Mouse (Mus musculus) midbrain, embryonic 16.5 days (tissue): ENCODE data around the gene Idh3a. TPM values are rescaled to one million over a fixed set of nuclear protein-coding genes. Genes with fewer than 3 reads are reported as not detected.
A peak's percentile ranks its signal among the peaks of the same experiment; 100 is the strongest.

Experiments
- ATAC-seq: fragments of 200-750 bp; cut with Nextera tagmentation; 2 replicates; pipeline ENCODE4 v1.8.0; 2017; ENCODE audit warnings: moderate TSS enrichment
- H3K27ac ChIP-seq: fragments of 300-500 bp; sonication (generic); 2 replicates; pipeline ENCODE4 v1.5.1; 2014; ENCODE audit warnings: mild to moderate bottlenecking, low read length, mixed read lengths
- H3K27me3 ChIP-seq: fragments of 300-500 bp; sonication (generic); 2 replicates; pipeline ENCODE4 v1.6.1; 2014; ENCODE audit warnings: low read depth, low read length, mixed read lengths; ENCODE audit not compliant: control insufficient read depth, insufficient read depth
- H3K36me3 ChIP-seq: fragments of 300-500 bp; sonication (generic); 2 replicates; pipeline ENCODE4 v1.6.1; 2014; ENCODE audit warnings: mild to moderate bottlenecking, low read length, moderate library complexity, mixed read lengths; ENCODE audit not compliant: control insufficient read depth, insufficient read depth
- H3K4me1 ChIP-seq: fragments of 300-500 bp; sonication (generic); 2 replicates; pipeline ENCODE4 v1.6.1; 2014; ENCODE audit warnings: mild to moderate bottlenecking, low read length, mixed read lengths; ENCODE audit not compliant: control insufficient read depth, insufficient read depth
- H3K4me2 ChIP-seq: fragments of 300-500 bp; sonication (generic); 2 replicates; pipeline ENCODE4 v1.6.1; 2014; ENCODE audit warnings: mild to moderate bottlenecking, low read length, mixed read lengths
- H3K4me3 ChIP-seq: fragments of 300-500 bp; sonication (generic); 2 replicates; pipeline ENCODE4 v1.5.1; 2014; ENCODE audit warnings: low read depth, mild to moderate bottlenecking, low read length, moderate library complexity, mixed read lengths
- H3K9ac ChIP-seq: fragments of 300-500 bp; sonication (generic); 2 replicates; pipeline ENCODE4 v1.6.1; 2014; ENCODE audit warnings: low read depth, low read length, mixed read lengths
- H3K9me3 ChIP-seq: fragments of 300-500 bp; sonication (generic); replicated peaks from 2 replicates; pipeline ENCODE4 v1.6.1; 2014; ENCODE audit warnings: mild to moderate bottlenecking, low read length, mixed read lengths; ENCODE audit not compliant: control insufficient read depth, poor library complexity, severe bottlenecking
- WGBS: fragments of 180-500 bp; shearing (Covaris S2); extraction: QIAGEN DNeasy Blood & Tissue Kit; methylation state at CpG from one replicate; pipeline ENCODE4 v1.1.7; 2014; 5-methylcytosine and 5-hydroxymethylcytosine counted together
- polyA plus RNA-seq: library from polyadenylated mRNA; unstranded; fragments of >200 nt; fragmentation: Nextera tagmentation; extraction: Ambion mirVana; gene quantifications from 2 replicates; pipeline ENCODE4 v1.2.1, GENCODE M21; 2015

Idh3a gene
- polyA plus RNA-seq, result 148 and 165 TPM in 2 replicates

DNA sequence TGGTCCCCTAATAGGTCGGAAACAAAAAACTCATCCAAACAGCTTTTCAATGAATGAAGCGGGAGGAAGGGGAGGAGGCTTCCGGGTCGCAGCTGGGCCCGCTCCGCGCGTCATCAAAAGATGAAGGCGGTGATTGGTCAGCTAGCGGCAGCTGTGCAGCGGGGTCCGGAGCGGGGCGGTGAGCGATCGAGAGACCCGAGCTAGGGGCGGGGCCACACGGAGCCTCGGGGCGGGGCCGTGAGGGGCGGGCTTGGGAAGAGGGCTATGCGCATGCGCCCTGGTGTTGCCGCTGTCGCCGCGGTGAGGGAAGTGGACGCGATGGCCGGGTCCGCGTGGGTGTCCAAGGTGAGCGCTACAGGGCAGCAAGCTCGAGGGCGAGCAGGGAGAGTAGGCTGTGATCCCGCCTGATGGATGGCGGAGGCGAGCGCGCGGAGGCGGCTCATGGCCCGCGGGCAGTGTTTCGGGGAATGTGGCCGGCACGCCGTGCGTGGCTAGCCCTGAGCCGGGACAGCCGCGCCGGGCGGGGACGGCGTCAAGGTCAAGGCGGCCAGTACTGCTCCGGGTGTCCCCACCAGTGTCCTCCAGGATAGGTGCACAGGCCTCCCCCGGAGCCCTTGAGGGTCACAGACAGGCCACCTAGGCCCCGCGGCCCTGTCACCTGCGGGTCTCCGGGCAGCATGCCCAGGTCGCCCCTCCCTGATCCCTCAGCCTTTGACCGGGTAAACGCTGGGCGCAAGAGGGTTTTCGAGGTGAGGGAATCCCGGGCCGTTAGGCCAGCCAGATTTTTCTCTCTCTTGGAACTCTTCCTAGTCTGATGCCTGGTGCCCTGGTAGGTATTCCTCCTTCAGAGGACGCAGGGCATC lies at the start of gene Idh3a:
Gene Idh3a (plus strand): TSS at position 136 of the 863 bp plus-strand sequence.
- H3K27ac ChIP-seq, result peak within 1 kb of the TSS; percentile 60
- peaks cover 17% of the 10 kb centered on the region for H3K4me1 ChIP-seq
- H3K9ac ChIP-seq, result peak within 1 kb of the TSS; percentile 94
- H3K4me2 ChIP-seq, result peak within 1 kb of the TSS; percentile 90
- H3K27me3 ChIP-seq, result no peaks in the 10 kb centered on the region
- 0 out of 2 replicates have a peak, but pooled peaks cover 2% of the 10 kb centered on the region for H3K36me3 ChIP-seq
- WGBS, result under 1% methylated on average over 64 of the region's 73 CpGs
- peak within 1 kb of the TSS; percentile 78 for H3K4me3 ChIP-seq
- peak; percentile 99 for ATAC-seq
- H3K9me3 ChIP-seq, result no peaks in the 10 kb centered on the region

DNA sequence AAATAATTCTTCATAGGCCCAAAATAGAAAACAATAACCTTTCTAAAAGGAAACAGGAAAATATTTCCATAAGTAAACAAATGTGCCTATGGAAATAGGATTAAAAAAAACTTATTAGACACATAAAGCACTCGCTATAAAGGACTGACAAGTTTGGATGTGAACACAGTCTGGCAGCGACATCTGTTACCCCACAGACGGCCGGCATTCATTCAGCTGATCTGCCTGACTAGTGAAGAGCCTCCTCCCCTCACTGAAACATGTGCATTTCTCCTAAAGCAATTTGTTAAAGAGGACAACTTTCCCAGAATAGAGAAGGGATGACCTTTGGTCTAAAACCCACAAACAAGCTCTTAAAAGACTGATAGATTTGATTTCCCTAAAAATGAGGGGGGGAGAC lies 49.1 kb upstream of the Idh3a start:
- H3K27ac ChIP-seq, result 0 out of 2 replicates have a peak overlapping the region, but pooled peaks have one; percentile 14
- WGBS, result 24% methylated on average over 4 of the region's 4 CpGs
- no peak for ATAC-seq
- H3K9ac ChIP-seq, result no peak overlapping the region
- no peaks in the 10 kb centered on the region for H3K36me3 ChIP-seq
- no peak overlapping the region for H3K4me2 ChIP-seq
- H3K9me3 ChIP-seq, result no peaks in the 10 kb centered on the region
- peaks cover 5% of the 10 kb centered on the region for H3K4me1 ChIP-seq
- no peak overlapping the region for H3K4me3 ChIP-seq
- no peaks in the 10 kb centered on the region for H3K27me3 ChIP-seq

DNA sequence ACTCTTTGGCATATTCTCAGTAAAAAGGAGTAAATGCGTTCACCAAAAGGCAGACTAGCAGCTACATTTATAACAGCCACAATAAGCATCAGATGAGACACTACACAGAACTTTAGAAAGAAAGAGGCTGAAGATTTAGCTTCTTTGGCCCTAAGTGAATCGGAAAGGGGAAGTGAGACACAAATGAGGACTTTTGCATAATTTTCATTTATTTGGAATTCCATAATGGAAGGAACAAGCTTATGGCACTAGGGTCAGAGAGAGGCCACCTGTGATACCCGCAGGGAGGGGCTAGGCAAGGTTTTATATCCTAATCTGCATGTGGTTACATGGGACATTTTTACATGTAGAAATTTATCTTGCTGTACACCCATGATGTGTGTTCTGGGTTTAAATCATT lies 48.7 kb upstream of the Idh3a start:
- ATAC-seq, result no peak
- Histone ChIP-seq H3K4me3 (no peak overlapping the region), H3K27ac (0 out of 2 replicates have a peak overlapping the region, but pooled peaks have one; percentile 14), H3K9ac (no peak overlapping the region), H3K9me3 (no peaks in the 10 kb centered on the region), H3K4me2 (no peak overlapping the region), H3K4me1 (peaks cover 5% of the 10 kb centered on the region), H3K27me3 (no peaks in the 10 kb centered on the region), H3K36me3 (no peaks in the 10 kb centered on the region)
- 76% methylated on average over 3 of the region's 3 CpGs for WGBS

DNA sequence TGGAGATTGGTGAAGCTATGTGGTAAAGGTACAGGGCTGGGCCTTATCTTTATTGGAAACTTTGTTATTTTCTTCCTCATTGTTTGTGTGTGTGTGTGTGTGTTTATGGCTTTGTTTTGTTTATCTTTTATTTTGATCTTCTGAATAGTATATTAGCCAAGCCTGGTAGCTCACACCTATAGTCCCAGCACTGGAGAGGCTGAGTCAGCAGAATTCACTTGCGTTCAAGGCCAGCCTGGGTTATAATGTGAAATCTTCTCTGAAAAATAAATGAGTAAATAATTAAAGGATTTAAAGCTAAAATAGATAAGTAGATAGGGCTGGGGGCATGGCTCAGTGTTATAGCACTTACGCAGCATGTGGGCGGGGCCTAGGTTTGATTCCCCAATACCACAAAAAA lies 47.9 kb upstream of the Idh3a start:
- Histone ChIP-seq H3K36me3 (no peaks in the 10 kb centered on the region), H3K9me3 (no peaks in the 10 kb centered on the region), H3K4me3 (no peak overlapping the region), H3K9ac (no peak overlapping the region), H3K27ac (no peak overlapping the region), H3K4me1 (peaks cover 5% of the 10 kb centered on the region), H3K27me3 (no peaks in the 10 kb centered on the region), H3K4me2 (no peak overlapping the region)
- 96% methylated on average over 3 of the region's 3 CpGs for WGBS
- ATAC-seq, result no peak

DNA sequence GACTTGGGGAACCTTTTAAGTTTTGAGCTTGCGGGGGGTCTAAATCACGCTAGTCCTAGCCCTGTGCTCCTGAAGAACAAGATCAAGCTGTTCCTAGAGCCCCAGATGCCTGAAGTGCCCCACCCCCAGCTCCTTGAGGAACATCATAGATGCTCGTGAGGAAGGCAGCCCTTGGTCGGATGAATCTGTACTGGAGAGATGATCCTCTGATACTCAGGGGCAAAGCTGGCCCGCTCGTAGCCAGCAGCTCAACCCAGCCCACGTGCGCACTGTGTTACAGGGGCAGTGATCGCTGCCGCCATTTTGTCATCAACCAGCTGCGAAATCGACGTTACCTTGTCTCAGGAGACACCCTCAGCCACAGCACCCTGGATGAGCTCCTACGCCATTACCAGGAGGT lies 47.5 kb upstream of the Idh3a start, which contains the start of gene Sh2d7:
Gene Sh2d7 (plus strand): TSS at position 301 of the 400 bp plus-strand sequence.
- H3K4me2 ChIP-seq, result no peak within 1 kb of the TSS
- no peaks in the 10 kb centered on the region for H3K36me3 ChIP-seq
- H3K9ac ChIP-seq, result no peak within 1 kb of the TSS
- H3K4me1 ChIP-seq, result peaks cover 4% of the 10 kb centered on the region
- 95% methylated on average over 14 of the region's 14 CpGs for whole genome bisulfite sequencing
- no peak within 1 kb of the TSS for H3K4me3 ChIP-seq
- no peak within 1 kb of the TSS for H3K27ac ChIP-seq
- H3K9me3 ChIP-seq, result no peaks in the 10 kb centered on the region
- no peaks in the 10 kb centered on the region for H3K27me3 ChIP-seq
- no peak for ATAC-seq

DNA sequence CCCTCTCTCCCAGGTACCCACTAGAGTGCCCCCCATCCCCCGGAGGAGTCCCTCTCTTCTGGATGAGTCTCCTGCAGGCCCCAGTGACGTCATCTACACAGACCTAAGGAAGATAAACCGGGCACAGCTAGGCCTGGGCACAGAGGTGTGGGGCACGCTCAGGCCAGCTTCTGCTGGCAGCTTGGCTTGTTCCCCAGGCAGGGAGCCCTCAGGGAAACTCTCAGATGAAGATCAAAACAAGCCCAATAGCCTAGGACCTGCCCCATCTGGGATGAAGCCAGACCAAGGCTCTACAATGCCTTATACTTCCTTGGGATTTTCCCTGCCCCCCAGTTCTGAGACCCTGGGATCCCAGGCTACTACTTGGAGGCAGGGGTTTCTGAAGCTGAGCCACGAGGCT lies 45.3 kb upstream of the Idh3a start:
- Histone ChIP-seq H3K4me3 (no peak overlapping the region), H3K27me3 (no peaks in the 10 kb centered on the region), H3K9me3 (no peaks in the 10 kb centered on the region), H3K4me2 (no peak overlapping the region), H3K36me3 (no peaks in the 10 kb centered on the region; the same call in 1 of the 2 replicates), H3K9ac (no peak overlapping the region), H3K4me1 (no peaks in the 10 kb centered on the region), H3K27ac (no peak overlapping the region)
- ATAC-seq, result no peak
- WGBS, result 80% methylated on average over 5 of the region's 5 CpGs

DNA sequence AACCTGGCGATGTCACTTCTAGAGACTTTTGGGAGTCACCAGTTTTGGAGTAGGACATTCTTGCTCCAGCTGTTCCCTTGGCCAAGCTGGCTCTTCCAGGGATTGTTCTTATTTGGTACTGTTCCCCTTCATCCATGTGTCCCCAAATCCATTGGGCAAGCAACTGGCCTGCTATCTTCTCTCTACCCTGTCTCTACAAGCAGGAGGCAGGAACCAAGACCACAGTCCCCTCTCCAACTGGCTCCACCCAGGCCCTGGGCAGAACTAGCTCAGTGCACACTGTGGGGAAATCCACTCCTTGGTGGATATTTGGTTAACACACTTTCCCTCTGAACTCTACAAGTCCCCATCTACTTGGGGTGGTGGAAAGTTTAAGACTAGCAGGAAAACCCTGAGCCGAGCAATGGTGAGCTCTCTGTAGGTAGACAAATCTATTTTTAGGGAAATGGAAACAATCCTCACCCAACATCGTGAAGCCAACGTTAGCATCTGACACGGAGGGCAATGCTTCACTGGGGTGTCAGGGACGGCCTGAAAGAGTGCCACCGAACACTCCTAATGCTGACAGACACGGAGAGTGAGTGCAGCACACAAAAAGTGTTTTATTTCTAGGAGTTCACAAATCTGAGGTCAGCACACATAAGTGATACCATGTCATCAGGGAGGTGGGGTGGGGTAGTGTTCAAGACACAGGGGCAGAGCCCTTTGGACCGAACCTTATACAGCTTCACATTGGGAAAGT lies 41.8 kb upstream of the Idh3a start:
- H3K9ac ChIP-seq, result no peak overlapping the region
- H3K36me3 ChIP-seq, result peaks cover 9% of the 10 kb centered on the region; the same call in 1 of the 2 replicates
- H3K27ac ChIP-seq, result no peak overlapping the region
- H3K4me3 ChIP-seq, result no peak overlapping the region
- no peaks in the 10 kb centered on the region for H3K27me3 ChIP-seq
- H3K9me3 ChIP-seq, result no peaks in the 10 kb centered on the region
- no peaks in the 10 kb centered on the region for H3K4me1 ChIP-seq
- WGBS, result 91% methylated on average over 9 of the region's 9 CpGs
- no peak for ATAC-seq
- H3K4me2 ChIP-seq, result no peak overlapping the region

DNA sequence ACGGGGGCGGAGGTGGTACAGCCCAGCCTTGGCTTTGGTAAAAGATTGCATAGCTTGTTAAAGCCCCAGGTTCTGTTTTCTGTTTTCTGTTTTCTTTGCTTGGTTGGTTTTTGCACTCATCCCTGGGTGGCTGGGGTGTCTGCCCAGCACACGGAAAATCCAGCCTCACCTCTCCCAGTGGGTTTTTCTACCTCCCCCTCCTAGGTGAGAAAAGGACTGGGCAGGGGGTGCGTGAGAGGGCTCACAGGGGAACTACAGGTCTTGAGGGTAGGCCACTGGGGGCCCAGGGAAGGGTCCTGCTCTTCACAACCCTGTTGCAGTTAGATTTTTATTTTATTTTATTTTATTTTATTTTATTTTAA lies 41.2 kb upstream of the Idh3a start:
- Histone ChIP-seq H3K36me3 (peaks cover 9% of the 10 kb centered on the region; the same call in 1 of the 2 replicates), H3K27me3 (no peaks in the 10 kb centered on the region), H3K4me3 (no peak overlapping the region), H3K9me3 (no peaks in the 10 kb centered on the region), H3K27ac (no peak overlapping the region), H3K4me2 (no peak overlapping the region), H3K4me1 (no peaks in the 10 kb centered on the region), H3K9ac (no peak overlapping the region)
- WGBS, result 91% methylated on average over 4 of the region's 4 CpGs
- no peak for ATAC-seq

DNA sequence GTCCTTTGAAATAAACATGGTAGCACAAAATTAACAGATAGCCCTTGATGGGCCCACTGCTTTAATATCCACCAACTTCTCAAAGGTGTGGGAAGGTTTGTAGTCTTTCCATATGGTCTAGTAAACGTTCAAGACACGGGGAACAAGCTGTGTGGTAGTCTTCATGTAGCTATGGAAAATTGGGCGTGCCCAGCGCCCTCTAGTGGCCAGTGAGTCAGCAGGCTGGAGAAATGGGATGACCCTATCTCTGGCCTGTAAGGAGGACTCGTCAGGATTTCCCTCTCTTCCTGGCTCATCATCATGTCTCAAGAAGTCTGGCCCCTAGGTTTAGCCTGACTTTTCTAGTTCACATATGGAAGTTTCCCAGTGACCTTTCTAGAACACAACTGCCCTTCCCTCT lies 38.6 kb upstream of the Idh3a start:
- ATAC-seq, result no peak
- H3K27me3 ChIP-seq, result no peaks in the 10 kb centered on the region
- H3K27ac ChIP-seq, result no peak overlapping the region
- H3K4me2 ChIP-seq, result no peak overlapping the region
- H3K36me3 ChIP-seq, result peaks cover 9% of the 10 kb centered on the region; the same call in 1 of the 2 replicates
- 19% methylated on average over 5 of the region's 5 CpGs for WGBS
- H3K4me1 ChIP-seq, result no peaks in the 10 kb centered on the region
- H3K4me3 ChIP-seq, result no peak overlapping the region
- H3K9ac ChIP-seq, result no peak overlapping the region
- no peaks in the 10 kb centered on the region for H3K9me3 ChIP-seq
